Mouse (Mus musculus) bone marrow macrophage, adult 2 months (primary cell): Measurements from ENCODE around the gene Gm20741.

Experiments
- CTCF ChIP-seq: IDR thresholded peaks from 2 replicates; pipeline ENCODE4 v1.5.1; 2012; ENCODE audit warnings: low read depth, mild to moderate bottlenecking, low read length, moderate library complexity
- POLR2A ChIP-seq: IDR thresholded peaks from 2 replicates; pipeline ENCODE4 v1.6.1; 2012; ENCODE audit warnings: mild to moderate bottlenecking, low read depth, low read length, borderline replicate concordance

DNA sequence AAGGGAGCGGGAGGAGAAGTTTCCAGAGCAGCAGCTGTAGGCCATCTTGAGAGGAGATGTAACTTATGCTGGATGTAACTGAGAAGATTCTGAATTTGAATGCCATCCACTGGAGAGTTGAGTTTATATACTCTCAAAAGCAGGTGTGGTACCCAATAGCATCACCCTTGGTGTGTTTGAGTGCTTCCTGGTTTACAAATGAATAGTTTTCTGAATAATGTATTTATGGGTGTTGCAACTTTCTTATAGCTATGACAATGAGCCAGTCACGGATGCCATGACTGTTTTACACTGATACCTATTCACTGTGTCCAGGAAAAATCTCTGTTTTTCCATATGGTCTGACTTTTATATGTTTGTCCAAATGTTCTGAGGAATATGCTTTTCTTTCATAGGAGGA is 37.9 kb downstream of the Gm20741 start, which contains the start of gene 2310057N15Rik:
- no peak for TF ChIP-seq POLR2A
- TF ChIP-seq CTCF, result no peak
